Mouse (Mus musculus): ENCODE data around the gene Ly6g6d.
A peak's percentile ranks its signal among the peaks of the same experiment; 100 is the strongest.

Ly6g6d gene

DNA sequence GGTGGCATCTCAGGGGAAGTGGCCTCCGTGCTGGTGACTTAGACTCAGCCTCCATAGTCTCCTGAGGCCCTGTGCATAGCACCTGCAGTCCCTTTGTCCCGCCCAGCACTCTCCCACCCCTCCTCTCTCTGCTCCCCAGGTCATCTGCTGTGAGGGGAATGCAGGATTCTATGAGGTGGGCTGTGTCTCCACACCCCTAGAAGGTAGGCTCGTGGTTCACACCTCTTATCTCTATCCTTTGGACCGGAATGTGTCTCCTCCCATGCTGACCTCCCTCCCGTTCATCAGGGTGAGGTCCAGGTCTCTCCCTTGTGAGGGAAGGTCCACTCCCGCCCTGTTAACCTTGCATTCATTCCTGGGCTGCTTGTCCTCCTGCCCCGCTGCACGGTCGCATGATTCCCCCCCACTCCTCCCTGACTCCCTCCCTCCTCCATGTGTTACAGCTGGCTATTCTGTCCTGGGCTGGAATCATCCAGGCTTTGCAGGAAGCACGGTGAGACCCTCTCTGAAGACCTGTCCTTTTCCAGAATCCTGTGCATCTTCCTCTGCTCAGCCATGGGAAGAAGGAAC lies 22.4 kb upstream of the Ly6g6d start:
- DNase-seq (ENCODE audit: low read depth, low spot score) = no peak

GRCm38 (mm10) chr17:35097164-35097655 lies 19.3 kb upstream of the Ly6g6d start:
- DNase-seq (ENCODE audit: low read depth, low spot score) = no peak

DNA sequence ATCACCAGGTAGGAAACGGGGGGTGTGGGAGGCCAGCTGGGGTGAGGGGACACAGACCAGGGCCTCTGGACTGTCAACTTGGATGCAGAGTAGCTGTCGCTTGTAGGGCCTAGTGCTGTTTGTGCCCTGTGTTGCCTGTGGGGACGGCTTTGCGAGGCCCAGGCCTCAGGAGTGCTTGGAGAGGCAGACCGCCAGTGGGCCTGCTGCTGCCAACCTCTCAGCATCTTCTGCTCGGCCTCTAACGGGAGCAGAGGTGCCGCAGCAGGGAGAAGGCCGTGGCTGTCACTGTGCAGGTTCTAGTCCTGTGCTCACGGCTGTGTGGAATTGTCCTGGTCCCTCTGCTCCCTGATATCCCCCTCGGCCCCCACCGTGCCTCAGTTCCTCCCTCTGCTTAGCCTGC lies 18.7 kb upstream of the Ly6g6d start:
- no peak for DNase-seq (ENCODE audit: low read depth, low spot score)

GRCm38 (mm10) chr17:35094475-35095365 lies 16.9 kb upstream of the Ly6g6d start:
- no peak for DNase-seq (ENCODE audit: low read depth, low spot score)

DNA sequence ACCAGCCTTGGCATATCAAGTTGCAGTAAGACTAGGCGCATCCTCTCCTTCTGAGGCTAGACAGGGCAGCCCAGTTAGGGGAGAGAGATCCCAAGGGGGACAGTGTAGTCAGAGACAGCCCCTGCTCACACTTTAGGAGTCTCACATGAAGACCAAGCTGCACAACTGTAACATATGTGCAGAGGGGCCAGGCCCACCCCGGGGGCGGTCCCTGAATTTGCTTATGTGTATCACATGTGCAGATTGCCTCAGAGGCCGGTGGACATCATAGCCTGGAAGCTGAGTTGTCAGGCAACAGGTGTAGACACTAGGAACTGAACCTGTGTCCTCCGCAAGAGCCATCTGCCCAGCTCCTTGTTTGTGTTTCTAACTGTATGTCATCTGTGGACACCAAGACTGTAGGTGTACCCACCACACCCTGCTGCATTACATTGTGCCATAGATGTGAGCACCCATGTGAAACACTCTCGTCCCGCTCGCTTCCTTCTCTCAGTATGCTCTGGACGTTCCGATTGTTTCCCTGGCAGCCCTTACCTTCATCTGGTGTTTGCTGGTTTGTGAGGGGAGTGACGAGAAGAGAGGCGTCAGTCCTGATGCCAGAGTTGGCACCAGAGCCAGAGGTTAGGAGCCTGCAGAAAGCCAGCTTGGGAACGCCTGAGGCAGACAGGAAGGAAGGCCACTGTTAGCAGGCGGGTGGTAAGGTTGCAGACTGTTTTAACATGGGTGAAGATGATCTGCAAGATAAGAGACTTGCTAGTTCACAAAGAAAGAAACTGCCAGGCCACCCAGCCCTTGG lies 14.7 kb upstream of the Ly6g6d start:
- no peak for DNase-seq (ENCODE audit: low read depth, low spot score)

DNA sequence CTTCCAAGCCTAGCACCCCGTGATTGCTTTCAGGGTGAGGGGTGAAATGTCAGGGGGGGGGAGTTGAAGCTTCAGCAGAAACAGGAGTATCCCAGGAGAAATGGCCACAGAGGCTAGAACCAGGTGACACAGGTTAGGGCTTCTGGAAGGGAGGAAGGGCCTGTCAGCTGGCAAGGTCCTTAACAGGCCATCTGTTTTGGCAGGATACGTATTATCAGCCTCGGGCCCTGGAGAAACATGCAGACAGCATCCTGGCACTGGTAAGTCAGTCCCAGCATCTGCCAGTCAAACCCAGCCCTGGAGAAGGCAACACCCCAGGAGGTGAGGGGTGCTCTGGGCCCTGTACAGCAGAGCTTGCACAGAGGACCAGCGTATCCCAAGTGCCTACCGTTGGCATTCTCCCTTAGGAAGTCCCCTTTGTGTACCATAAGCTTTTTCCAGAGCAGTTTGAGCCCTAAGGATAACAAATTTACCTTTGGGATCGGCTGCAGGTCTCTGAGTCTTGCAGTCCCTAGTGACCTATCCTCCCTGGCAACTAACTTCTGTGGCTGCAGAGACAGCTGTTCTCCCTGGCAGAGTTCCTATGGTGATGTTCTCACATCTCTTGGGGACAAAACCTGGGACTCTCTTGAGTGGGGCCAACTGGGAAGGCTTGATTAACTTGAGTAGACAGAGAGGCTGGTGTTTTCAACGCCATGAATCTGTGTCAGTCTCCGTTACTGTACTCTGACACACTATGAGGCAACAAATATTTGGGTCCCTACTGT lies 12.5 kb upstream of the Ly6g6d start:
- no peak for DNase-seq (ENCODE audit: low read depth, low spot score)

DNA sequence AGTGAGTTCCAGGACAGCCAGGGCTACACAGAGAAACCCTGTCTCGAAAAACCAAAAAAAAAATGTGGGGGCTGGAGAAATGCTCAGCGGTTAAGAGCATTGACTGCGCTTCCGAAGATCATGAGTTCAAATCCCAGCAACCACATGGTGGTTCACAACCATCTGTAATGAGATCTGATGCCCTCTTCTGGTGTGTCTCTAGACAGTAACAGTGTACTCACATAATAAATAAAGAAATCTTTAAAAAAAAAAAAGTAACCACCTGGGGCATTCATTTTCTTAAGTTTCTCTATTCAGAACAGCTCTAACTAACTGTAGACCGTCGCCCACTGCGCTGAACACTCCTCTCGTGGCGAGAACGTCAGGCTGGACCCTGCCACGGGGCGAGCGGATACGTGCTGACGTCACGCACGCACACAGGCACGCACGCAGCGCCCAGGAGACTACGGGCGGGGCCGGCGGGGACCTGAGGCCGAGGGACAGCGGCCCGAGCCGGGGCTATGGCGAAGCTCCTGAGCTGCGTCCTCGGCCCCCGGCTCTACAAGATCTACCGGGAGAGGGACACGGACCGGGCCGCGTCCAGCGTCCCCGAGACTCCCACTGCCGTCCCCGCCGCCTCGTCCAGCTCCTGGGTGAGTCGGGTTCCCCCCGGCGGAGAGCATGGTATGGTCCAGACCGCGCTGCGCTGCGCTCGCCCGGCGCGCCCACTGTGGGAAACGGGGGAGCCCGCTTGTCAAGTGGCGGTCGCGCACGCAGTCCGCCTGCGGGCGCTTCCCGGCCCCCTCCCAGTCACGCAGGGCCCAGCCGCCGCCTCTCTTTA lies 11.2 kb upstream of the Ly6g6d start, which contains the start of gene Abhd16a:
TSS of gene Abhd16a (plus strand) at position 439 of the 820 bp plus-strand sequence.
- peak; percentile 88 for DNase-seq (ENCODE audit: low read depth, low spot score)

DNA sequence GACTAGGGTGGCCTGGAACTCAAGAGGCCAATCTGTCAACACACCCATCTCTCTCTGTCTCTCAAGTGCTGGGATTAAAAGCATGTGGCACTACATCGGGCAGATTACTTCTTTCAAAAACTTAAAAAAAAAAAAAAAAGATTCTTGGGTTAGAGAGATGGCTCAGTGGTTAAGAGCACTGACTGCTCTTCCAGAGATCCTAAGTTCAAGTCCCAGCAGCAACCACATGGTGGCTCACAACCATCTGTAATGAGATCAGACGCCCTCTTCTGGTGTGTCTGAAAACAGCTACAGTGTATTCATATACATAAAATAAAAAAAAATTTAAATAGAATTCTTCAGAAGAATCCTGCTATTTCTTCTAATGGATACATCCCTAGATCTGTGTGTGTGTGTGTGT lies 10.3 kb upstream of the Ly6g6d start:
- DNase-seq (ENCODE audit: low read depth, low spot score) = no peak

GRCm38 (mm10) chr17:35085208-35085865 lies 7.5 kb upstream of the Ly6g6d start, which contains the start of gene Ly6g6f:
Ly6g6f (minus strand) TSS chr17:35085610.
- DNase-seq (ENCODE audit: low read depth, low spot score) = no peak

GRCm38 (mm10) chr17:35083929-35084497 lies 6.1 kb upstream of the Ly6g6d start:
- DNase-seq (ENCODE audit: low read depth, low spot score) = no peak

- no peak for DNase-seq (ENCODE audit: low read depth, low spot score)
These were observed 5.1 kb upstream of the Ly6g6d start for GRCm38 (mm10) chr17:35082841-35083576.

- no peak for DNase-seq (ENCODE audit: low read depth, low spot score)
These were observed 2.8 kb upstream of the Ly6g6d start for GRCm38 (mm10) chr17:35080710-35081109.

- no peak for DNase-seq (ENCODE audit: low read depth, low spot score)
These were observed 2.4 kb upstream of the Ly6g6d start for GRCm38 (mm10) chr17:35080248-35080647.

GRCm38 (mm10) chr17:35079778-35080177 lies 1.9 kb upstream of the Ly6g6d start:
- DNase-seq (ENCODE audit: low read depth, low spot score) = no peak

GRCm38 (mm10) chr17:35077285-35077684 lies 580 bp downstream of the Ly6g6d start:
- no peak for DNase-seq (ENCODE audit: low read depth, low spot score)

DNA sequence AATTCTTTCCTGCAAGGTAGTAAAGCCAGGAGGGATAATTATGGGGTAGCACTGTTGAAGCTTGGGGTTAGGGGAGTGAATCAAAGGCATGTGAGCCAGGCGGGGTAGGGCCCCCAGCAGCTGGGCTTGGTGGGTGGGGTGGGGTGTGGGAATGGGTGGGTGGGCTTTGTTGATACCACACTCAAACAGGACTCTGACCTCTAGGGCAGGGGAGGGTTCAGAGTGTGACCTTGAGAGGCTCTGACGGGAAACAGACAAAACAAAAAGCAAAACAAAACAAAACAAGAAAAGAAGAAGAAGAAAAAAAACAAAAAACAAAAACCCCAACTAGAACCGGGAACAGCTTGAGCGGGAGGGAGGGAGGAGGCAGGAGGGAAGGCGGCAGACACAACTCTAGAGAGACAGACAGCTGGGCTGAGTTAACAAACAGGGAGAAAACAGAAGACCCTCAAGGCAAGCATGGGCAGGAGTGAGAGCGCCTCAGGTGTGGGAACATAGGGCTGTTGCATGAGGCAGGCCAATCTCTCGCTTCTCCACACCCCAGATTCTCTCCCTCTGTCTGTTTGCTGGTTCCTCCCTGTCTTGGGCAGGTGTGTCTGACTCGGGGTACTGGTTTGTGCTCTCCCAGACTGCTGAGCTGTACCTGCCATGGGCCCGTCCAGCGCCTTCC lies 1.2 kb downstream of the Ly6g6d start, which contains the start of gene Ly6g6e:
TSS of gene Ly6g6e (plus strand) at position 396 of the 670 bp plus-strand sequence.
- no peak for DNase-seq (ENCODE audit: low read depth, low spot score)

GRCm38 (mm10) chr17:35074097-35074496 lies 3.8 kb downstream of the Ly6g6d start:
- no peak for DNase-seq (ENCODE audit: low read depth, low spot score)

- no peak for DNase-seq (ENCODE audit: low read depth, low spot score)
These were observed 6.4 kb downstream of the Ly6g6d start for GRCm38 (mm10) chr17:35071454-35071853.
